Mouse (Mus musculus) myocyte (in vitro differentiated cells): Measurements from ENCODE around the gene Olfr1417. TPM values are rescaled to one million over a fixed set of nuclear protein-coding genes. Genes with fewer than 3 reads are reported as not detected.

Experiments used
- H3K27me3 ChIP-seq: one replicate; pipeline ENCODE4 v1.6.1; 2011; ENCODE audit not compliant: control insufficient read depth, insufficient read depth, insufficient read length
- H3K36me3 ChIP-seq: one replicate; pipeline ENCODE4 v1.6.1; 2011; ENCODE audit not compliant: control insufficient read depth, insufficient read depth
- H3K4me2 ChIP-seq: one replicate; pipeline ENCODE4 v1.6.1; 2011; ENCODE audit warnings: low read depth, control low read depth
- H3K4me3 ChIP-seq: one replicate; pipeline ENCODE4 v1.5.1; 2011; ENCODE audit warnings: mild to moderate bottlenecking, control low read depth, moderate library complexity
- H3K79me2 ChIP-seq: one replicate; pipeline ENCODE4 v1.6.1; 2011; ENCODE audit not compliant: control insufficient read depth, insufficient read depth
- H3ac ChIP-seq: one replicate; pipeline ENCODE4 v1.6.1; 2011; ENCODE audit not compliant: control insufficient read depth, insufficient read length
- CEBPB ChIP-seq: IDR thresholded peaks from 2 replicates; pipeline ENCODE4 v1.6.1; 2011; ENCODE audit warnings: mild to moderate bottlenecking, moderate library complexity; ENCODE audit not compliant: poor library complexity, insufficient read depth, severe bottlenecking
- E2F4 ChIP-seq: IDR thresholded peaks from one replicate; pipeline ENCODE4 v1.6.1; 2011; ENCODE audit warnings: mild to moderate bottlenecking, control low read depth, moderate library complexity; ENCODE audit not compliant: insufficient read depth
- MAX ChIP-seq: IDR thresholded peaks from one replicate; pipeline ENCODE4 v1.6.1; 2011; ENCODE audit warnings: low read depth, mild to moderate bottlenecking, control low read depth
- MYOD1 ChIP-seq, 3 experiments: IDR thresholded peaks; one replicate each; pipeline ENCODE4 v1.6.1; 2011; ENCODE audit warnings: control low read depth in 2 of 3, low read depth in 2 of 3, mild to moderate bottlenecking in 2 of 3, moderate library complexity in 1 of 3; ENCODE audit not compliant: insufficient read length in 2 of 3, control insufficient read depth in 1 of 3
- MYOG ChIP-seq, 3 experiments: IDR thresholded peaks; one replicate each; pipeline ENCODE4 v1.6.1; 2011; ENCODE audit warnings: control low read depth in 2 of 3, low read depth in 2 of 3, mild to moderate bottlenecking in 2 of 3; ENCODE audit not compliant: insufficient read length in 2 of 3, control insufficient read depth in 1 of 3, insufficient read depth in 1 of 3
- POLR2A ChIP-seq: IDR thresholded peaks from one replicate; pipeline ENCODE4 v1.6.1; 2011; ENCODE audit warnings: low read depth, mild to moderate bottlenecking, control low read depth, moderate library complexity; ENCODE audit not compliant: insufficient read length
- POLR2AphosphoS2 ChIP-seq: IDR thresholded peaks from one replicate; pipeline ENCODE4 v1.6.1; 2011; ENCODE audit warnings: low read depth, control low read depth; ENCODE audit not compliant: insufficient read length
- REST ChIP-seq: IDR thresholded peaks from one replicate; pipeline ENCODE4 v1.6.1; 2011; ENCODE audit warnings: mild to moderate bottlenecking, control low read depth, moderate library complexity; ENCODE audit not compliant: insufficient read depth, insufficient read length
- SRF ChIP-seq: IDR thresholded peaks from one replicate; pipeline ENCODE4 v1.6.1; 2011; ENCODE audit warnings: low read depth; ENCODE audit not compliant: control insufficient read depth, insufficient read length
- TCF12 ChIP-seq: IDR thresholded peaks from one replicate; pipeline ENCODE4 v1.6.1; 2011; ENCODE audit warnings: mild to moderate bottlenecking, control low read depth; ENCODE audit not compliant: poor library complexity, insufficient read depth, severe bottlenecking
- TCF3 ChIP-seq: IDR thresholded peaks from one replicate; pipeline ENCODE4 v1.6.1; 2011; ENCODE audit warnings: low read depth, control low read depth; ENCODE audit not compliant: insufficient read length
- USF1 ChIP-seq: IDR thresholded peaks from one replicate; pipeline ENCODE4 v1.6.1; 2011; ENCODE audit warnings: low read depth, mild to moderate bottlenecking, control low read depth, moderate library complexity
- polyA plus RNA-seq: library from polyadenylated mRNA; unstranded; fragments of >200 nt; fragmentation: generic; extraction: Trizol; gene quantifications from one replicate; pipeline ENCODE4 v1.2.1, GENCODE M21; 2012; ENCODE audit warnings: missing spikeins

Olfr1417 gene
- polyA plus RNA-seq, 1 experiment: not detected

DNA sequence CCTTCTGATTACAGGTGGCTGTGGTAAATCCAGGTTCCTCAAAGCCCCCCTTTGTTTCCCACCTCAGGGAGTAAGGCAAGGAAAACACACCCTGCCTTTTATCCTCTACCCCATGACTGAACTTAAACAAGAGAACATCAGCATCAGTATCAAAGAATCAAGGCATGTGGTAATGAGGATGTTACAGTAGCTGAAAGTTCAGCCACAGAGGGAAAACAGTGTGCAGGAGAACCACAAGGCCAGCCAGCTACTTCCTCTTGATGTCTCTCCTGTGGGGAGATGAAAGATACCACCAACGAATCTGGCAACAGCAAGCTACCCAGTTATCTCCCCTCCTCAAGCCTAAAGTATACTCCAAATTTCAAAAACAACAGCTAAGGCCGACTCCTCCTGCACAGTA, 31.8 kb downstream of the Olfr1417 start:
- no peak overlapping the region for H3ac ChIP-seq
- H3K4me2 ChIP-seq: no peak overlapping the region
- TF ChIP-seq REST (no peak), TCF3 (no peak), USF1 (no peak), POLR2AphosphoS2 (no peak), MAX (no peak), MYOG (IDR thresholded peaks at IDR 0.05; ENCODE audit: control insufficient read depth in 1 of 3, insufficient read depth in 1 of 3, insufficient read length in 2 of 3, low read depth in 2 of 3) (no peak), CEBPB (no peak), SRF (no peak), TCF12 (no peak), POLR2A (no peak), MYOD1 (IDR thresholded peaks at IDR 0.05; ENCODE audit: control insufficient read depth in 1 of 3, insufficient read length in 2 of 3, low read depth in 2 of 3) (no peak), E2F4 (no peak)
- no peaks in the 10 kb centered on the region for H3K27me3 ChIP-seq
- no peaks in the 10 kb centered on the region for H3K36me3 ChIP-seq
- H3K4me3 ChIP-seq: no peak overlapping the region
- no peaks in the 10 kb centered on the region for H3K79me2 ChIP-seq

- no peak overlapping the region for H3K4me2 ChIP-seq
- no peaks in the 10 kb centered on the region for H3K36me3 ChIP-seq
- H3K27me3 ChIP-seq: no peaks in the 10 kb centered on the region
- no peaks in the 10 kb centered on the region for H3K79me2 ChIP-seq
- H3K4me3 ChIP-seq: no peak overlapping the region
- H3ac ChIP-seq: no peak overlapping the region
- TF ChIP-seq POLR2A: no peak
- TF ChIP-seq MYOG (IDR thresholded peaks at IDR 0.05; ENCODE audit: control insufficient read depth in 1 of 3, insufficient read depth in 1 of 3, insufficient read length in 2 of 3, low read depth in 2 of 3): no peak
- no peak for TF ChIP-seq MYOD1 (IDR thresholded peaks at IDR 0.05; ENCODE audit: control insufficient read depth in 1 of 3, insufficient read length in 2 of 3, low read depth in 2 of 3)
These were observed 34.6 kb downstream of the Olfr1417 start for GRCm38 (mm10) chr19:11804423-11804822.

DNA sequence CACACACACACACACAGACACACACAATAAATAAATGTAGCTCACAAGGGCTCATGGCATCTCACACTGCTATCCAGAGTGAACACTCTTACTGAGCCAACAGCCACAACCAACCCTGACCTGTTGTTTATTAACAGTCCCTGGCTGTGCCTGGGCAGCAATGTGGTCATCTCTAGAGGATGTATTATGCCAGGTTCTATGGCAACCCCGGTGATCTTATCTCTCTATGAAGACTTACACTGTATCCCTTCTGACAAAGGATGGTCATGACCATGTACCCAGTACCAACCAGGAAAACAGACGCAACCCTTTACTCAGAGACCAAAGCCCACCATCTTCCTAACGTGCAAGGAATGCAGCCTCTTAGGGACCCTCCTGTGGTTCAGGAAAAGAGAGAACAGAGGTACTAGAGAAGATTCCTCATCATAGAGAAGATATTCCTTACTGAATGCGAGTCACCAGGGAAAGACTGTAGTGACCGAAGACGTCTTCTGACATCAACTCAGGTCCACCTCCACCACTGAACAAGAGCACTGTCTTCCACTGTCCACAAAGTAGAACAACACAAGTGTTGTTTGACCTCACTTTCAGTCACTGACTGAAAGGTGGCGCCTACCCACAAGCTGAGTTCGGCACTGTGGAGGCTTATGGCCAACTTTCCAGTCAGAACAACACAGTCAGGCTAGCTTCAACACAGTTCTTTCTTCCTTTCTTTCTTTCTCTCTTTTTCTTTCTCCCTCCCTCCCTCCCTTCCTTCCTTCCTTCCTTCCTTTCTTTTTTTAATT, 38.3 kb downstream of the Olfr1417 start:
- no peaks in the 10 kb centered on the region for H3K27me3 ChIP-seq
- TF ChIP-seq POLR2AphosphoS2 (no peak), MAX (no peak), USF1 (no peak), E2F4 (no peak), SRF (no peak), CEBPB (no peak), REST (no peak), MYOG (IDR thresholded peaks at IDR 0.05; ENCODE audit: control insufficient read depth in 1 of 3, insufficient read depth in 1 of 3, insufficient read length in 2 of 3, low read depth in 2 of 3) (no peak), TCF12 (no peak), TCF3 (no peak), POLR2A (no peak), MYOD1 (IDR thresholded peaks at IDR 0.05; ENCODE audit: control insufficient read depth in 1 of 3, insufficient read length in 2 of 3, low read depth in 2 of 3) (no peak)
- H3K4me3 ChIP-seq: no peak overlapping the region
- H3ac ChIP-seq: no peak overlapping the region
- H3K79me2 ChIP-seq: no peaks in the 10 kb centered on the region
- H3K4me2 ChIP-seq: no peak overlapping the region
- H3K36me3 ChIP-seq: no peaks in the 10 kb centered on the region

GRCm38 (mm10) chr19:11794447-11794846, 44.6 kb downstream of the Olfr1417 start:
- no peaks in the 10 kb centered on the region for H3K36me3 ChIP-seq
- H3K4me3 ChIP-seq: no peak overlapping the region
- no peaks in the 10 kb centered on the region for H3K27me3 ChIP-seq
- no peak overlapping the region for H3ac ChIP-seq
- no peak overlapping the region for H3K4me2 ChIP-seq
- no peaks in the 10 kb centered on the region for H3K79me2 ChIP-seq
- TF ChIP-seq E2F4: no peak
- TF ChIP-seq CEBPB: no peak
- no peak for TF ChIP-seq SRF
- TF ChIP-seq POLR2AphosphoS2: no peak
- no peak for TF ChIP-seq MYOG (IDR thresholded peaks at IDR 0.05; ENCODE audit: control insufficient read depth in 1 of 3, insufficient read depth in 1 of 3, insufficient read length in 2 of 3, low read depth in 2 of 3)
- TF ChIP-seq TCF3: no peak
- no peak for TF ChIP-seq USF1
- TF ChIP-seq TCF12: no peak
- TF ChIP-seq POLR2A: no peak
- TF ChIP-seq MYOD1 (IDR thresholded peaks at IDR 0.05; ENCODE audit: control insufficient read depth in 1 of 3, insufficient read length in 2 of 3, low read depth in 2 of 3): no peak
- no peak for TF ChIP-seq REST
- no peak for TF ChIP-seq MAX
